Mouse (Mus musculus) lung, postnatal 25 days (tissue): ENCODE measurements at regions not wholly inside any gene's neighbourhood (a gene's known extent, or its start where the extent isn't known, plus 50 kb on each side); places are given as distances from the start of the nearest gene placed in this dataset.

ENCODE experiments used
- DNase-seq: peaks from one replicate; pipeline ENCODE4 v3.0.0; 2022; ENCODE audit warnings: low spot score

- DNase-seq, result no peak
These were observed 88.8 kb upstream of the Tlk1 start for GRCm38 (mm10) chr2:70914372-70914771.

DNA sequence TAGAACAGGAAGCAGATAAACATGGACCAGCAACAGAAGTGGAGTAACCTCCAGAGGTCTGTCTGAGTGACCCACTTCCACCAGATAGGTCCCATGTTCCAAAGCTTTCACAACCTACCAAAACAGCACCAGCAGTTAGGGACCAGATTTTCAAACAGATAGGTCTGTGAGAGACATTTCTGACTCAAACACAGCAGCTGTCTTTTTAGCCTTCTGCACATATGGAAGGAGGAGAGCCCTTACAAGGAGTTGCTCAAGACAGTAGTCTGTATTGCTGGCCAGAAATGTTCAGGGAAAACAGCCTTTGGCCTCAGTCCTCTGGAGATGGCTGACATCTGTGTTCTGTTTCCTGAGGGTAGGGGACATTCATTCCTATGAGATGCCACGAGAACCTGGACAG, 83.9 kb upstream of the Tlk1 start:
- DNase-seq, result no peak

- no peak for DNase-seq
These were observed 83.1 kb upstream of the Tlk1 start for GRCm38 (mm10) chr2:70908579-70908978.

DNA sequence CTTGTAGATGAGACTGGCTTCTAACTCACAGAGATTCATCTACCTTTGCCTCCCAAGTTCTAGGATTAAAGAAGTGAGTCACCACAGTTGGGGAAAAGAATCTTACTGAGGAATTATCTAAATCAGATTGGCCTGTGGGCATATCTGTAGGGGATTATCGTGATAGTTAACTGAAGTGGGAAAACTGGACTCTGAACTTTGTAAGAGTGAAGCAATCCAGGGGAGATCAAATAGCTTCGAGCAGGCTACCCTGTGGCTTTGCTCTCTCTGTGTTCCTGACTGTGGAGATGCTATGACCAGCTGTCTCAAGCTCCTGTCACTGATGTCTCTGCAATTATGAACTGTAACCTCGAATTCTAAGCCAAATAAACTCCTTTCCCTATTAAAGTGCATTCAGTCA, 80.7 kb upstream of the Tlk1 start:
- no peak for DNase-seq

DNA sequence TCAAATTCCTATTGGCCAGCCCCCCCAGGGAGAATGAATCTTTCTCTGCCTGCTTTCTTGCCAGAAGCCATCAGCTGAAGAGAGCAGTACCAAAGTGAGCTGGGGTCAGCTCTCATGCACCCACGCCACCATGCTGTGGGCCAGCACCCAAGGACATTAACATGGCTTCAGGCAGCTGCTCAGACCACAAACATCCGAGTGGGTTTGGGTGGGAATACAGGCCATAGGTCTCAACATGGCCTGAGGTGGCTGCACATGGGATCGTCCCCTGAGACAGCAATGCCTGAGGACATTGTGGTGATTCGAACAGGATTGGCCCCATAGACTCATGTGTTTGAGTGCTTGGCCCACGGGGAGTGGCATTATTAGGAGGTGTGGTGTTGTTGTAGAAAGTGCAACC, 78.9 kb upstream of the Tlk1 start:
- DNase-seq, result no peak

- DNase-seq, result no peak
These were observed 76.7 kb upstream of the Tlk1 start for GRCm38 (mm10) chr2:70902196-70902595.

GRCm38 (mm10) chr2:70901479-70901878, 76.0 kb upstream of the Tlk1 start:
- no peak for DNase-seq

DNA sequence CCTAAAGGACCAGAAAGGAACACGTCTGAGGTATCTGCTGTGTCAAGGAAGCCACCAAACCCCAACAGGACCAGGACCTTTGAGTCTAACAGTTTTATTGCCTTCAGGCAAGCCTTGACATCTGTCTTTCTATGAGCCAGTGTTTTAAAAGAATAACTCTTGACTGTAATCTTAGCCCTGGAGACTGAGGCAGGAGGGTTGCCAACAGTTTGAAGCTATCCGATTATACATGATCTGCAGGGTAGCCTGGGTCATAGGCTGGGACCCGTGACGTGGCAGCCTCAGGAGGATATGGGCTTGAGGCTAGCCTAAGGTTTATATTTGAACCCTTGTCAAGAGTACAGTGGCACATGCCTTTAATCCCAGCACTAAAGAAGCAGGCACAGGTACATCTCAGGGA, 73.5 kb upstream of the Tlk1 start:
- DNase-seq, result no peak

GRCm38 (mm10) chr2:70898396-70898795, 72.9 kb upstream of the Tlk1 start:
- no peak for DNase-seq

GRCm38 (mm10) chr2:70897373-70897772, 71.8 kb upstream of the Tlk1 start:
- no peak for DNase-seq

DNA sequence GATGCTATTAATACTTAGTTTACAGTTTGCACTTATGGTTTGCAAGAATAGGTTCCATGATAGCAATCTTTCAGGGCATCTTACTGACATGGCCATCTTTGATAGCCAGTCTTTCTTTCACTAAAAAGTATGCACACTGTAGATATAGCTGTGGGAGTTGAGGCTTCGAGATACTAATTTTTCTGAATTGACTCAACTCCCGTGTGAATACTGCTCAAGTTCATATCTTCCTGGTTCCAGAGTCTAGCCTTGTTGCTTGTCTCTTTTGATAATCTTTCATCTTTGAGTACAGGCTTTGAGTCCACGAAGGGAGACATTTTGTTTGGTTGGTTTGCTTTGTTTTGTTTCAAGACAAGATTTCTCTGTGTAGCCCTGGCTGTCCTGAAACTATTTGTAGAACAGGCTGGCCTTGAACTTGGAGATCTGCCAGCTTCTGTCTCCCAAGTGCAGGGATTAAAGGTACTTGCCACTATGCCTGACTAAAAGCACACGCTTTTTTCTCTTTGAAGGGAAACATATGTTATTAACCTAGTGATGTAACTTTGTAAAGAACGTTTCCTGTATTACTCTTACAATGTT, 64.1 kb upstream of the Tlk1 start:
- DNase-seq, result no peak

- no peak for DNase-seq
These were observed 63.4 kb upstream of the Tlk1 start for GRCm38 (mm10) chr2:70888840-70889469.

GRCm38 (mm10) chr2:70886831-70887230, 61.3 kb upstream of the Tlk1 start:
- no peak for DNase-seq

- DNase-seq, result peak; percentile 23
These were observed 60.1 kb upstream of the Tlk1 start for GRCm38 (mm10) chr2:70885674-70886073.

- peak; percentile 7 for DNase-seq
These were observed 52.0 kb upstream of the Tlk1 start for GRCm38 (mm10) chr2:70877333-70878080.

DNA sequence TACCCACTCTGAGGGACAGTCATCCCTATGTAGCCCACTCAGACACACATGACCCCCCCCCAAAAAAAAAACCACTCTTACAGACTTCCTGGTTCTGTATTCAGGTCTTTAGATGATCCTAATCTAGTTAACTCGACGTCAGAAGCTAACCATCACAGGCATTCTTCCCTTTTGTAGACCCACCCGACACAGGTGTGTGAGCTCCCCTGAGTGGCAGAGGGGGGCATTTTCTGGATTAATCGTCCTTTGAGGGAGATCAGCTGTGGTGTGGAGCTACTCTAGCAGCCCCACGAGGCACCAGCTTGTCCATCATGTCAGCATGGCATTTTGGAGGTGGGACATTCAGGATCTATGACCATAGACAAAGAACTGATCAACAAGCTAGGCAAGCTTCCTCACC, 50.7 kb upstream of the Tlk1 start:
- DNase-seq, result no peak
